Mouse (Mus musculus): ENCODE measurements around the gene Atg4a-ps.

- no peak for TF ChIP-seq GATA1 (IDR thresholded peaks at IDR 0.05; ENCODE audit: low read length)
- TF ChIP-seq TAL1 (IDR thresholded peaks at IDR 0.05; ENCODE audit: low read length), result no peak
These were observed 20.7 kb downstream of the Atg4a-ps start for GRCm38 (mm10) chr3:103625169-103625568.

Measured in erythroblast, embryonic 14.5 days (primary cell).